Mouse (Mus musculus): Measurements from ENCODE around the gene Smarca2.

The Smarca2 gene

DNA sequence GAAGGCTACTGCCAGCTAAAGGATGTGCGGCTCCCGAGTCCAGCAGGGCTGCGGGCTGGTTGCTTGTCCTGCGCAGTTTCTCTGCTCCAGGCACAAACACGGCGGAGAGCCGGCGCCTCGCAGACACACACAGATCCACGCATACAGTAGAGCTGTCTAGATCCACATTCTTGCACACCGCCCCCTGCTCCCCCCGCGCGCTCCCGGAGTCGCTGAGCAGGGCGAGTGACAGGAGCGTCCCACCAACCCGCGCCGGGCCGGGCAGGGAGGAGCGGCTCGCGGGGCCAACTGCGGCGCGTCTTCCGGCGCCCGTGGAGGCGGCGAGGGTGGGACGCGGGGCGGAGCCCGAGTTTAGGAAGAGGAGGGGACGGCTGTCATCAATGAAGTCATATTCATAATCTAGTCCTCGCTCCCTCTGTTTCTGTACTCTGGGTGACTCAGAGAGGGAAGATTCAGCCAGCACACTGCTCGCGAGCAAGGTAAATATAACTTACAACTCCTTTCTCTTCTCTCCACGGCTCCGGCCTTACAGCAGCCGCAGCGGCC, at the start of gene Smarca2:
TSS of gene Smarca2 (plus strand) at position 296 of the 546 bp plus-strand sequence.
- DNase-seq = peak; percentile 96

- peak; percentile 28 for DNase-seq
Measured at GRCm38 (mm10) chr19:26564850-26565249, 40.0 kb upstream of the Smarca2 start.

DNA sequence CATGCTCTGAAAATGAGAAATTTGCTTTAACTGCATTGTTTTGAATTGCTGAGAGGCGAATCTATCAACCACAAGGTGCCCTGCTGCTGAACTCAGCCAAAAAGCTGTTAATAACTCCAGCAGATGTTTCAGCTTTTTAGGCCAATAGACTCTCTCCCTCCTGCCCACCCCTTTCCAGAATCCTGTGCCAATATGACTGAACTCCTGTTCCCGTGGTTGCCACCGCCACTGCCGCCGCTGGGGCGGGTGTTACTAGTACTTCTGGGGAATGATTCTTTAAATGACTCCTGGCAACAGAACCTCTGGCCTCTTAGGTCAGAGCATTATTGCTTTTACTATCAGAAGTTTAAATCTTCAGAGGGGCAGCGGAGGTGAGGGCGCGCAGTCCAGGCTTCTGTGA, 38.7 kb upstream of the Smarca2 start:
- peak; percentile 54 for DNase-seq

- DNase-seq = no peak
Measured at GRCm38 (mm10) chr19:26568236-26568635, 36.6 kb upstream of the Smarca2 start.

DNA sequence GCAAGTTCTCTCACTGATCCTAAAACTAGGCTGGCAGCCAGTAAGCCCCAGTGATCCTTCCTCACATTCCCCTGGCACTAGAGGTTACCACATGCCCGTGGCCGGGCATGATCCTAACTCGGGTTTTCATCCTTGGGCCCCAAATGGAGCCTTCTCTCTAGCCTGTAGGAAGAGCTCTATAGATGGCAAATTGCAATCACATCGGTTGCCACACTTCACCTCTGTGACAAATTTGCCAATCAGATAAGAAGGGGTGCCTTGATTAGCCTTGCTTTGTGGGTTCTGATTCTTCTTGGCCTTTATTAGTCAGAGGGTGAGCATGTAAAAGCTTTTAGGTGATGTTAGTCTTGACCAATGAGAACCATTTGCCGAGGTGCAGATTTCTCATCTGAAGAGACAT, 35.9 kb upstream of the Smarca2 start:
- no peak for DNase-seq

DNA sequence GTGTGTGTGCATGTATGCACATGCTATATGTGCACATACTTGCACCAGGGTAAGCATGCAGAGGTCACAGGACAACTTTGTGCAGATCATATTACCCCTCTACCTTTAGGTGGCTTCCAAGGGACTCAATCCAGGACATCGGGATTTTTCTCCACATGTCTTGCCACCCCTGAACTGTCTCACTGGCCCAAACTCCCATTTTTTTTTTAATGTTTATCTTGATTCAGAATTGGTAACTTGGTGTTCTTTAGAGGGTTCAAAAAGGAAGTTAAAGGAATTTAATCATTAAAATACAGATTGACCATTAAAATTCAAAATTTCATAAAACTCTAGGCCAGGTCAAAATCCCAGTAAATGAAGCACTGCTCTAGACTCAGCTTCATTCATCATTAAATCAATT, 35.4 kb upstream of the Smarca2 start:
- DNase-seq = no peak

DNA sequence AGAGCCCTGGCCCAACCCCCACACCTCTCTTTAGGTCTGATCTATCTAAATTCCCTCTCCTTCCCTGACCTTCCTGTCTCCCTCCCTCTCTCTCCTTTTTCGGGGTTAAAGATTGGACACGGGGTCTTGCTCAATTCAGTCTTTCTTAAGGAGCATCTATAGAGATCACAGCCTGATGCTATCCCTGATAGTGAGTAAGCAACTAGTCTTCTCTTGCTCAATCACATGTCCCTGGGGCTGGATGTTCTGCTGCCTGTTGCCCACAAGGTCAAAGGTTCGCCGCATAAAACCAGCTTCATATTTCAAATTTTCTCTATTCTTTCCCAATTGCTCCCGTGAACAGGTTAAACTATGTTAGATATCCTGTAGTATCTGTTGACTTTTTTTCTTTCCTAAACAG, 25.2 kb upstream of the Smarca2 start:
- no peak for DNase-seq

DNA sequence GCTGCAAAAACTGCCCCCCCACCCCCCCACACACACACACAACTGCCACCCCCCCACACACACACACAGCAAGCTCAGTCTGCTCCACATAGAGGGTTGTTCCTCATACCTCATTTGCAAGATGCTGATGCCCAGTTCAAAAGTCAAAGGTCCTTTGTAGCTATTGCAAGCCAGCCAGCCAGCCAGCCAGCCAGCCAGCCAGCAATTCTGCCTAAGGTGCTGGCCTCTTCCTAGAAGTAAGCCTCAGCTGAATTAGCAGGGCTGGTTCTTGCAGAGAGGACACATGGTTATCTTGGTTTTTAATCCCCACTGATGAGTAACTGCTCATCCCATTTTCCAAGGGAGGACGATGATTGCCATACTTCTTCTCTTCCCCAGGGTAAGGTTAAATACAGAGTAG, 24.8 kb upstream of the Smarca2 start:
- no peak for DNase-seq

DNA sequence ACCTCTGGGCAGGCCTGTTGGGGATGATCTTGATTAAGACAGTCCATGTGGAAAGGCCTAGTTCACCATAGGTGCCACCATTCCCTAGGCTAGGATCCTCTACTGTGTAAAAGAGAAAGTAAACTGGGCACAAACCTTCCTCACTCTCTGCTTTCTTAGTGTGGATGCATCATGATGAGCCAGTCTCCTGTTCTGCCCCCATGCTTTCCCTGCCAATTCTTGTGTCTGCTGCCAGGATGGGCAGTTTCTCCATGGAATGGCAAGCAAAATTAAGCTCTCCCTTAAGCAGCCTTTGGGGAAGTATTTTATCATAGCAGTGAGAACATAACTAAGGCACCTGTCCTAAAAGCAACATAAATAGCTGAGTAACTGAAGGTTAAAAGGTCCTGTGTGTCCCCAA, 10.2 kb upstream of the Smarca2 start:
- DNase-seq = no peak

GRCm38 (mm10) chr19:26601459-26601858, 3.4 kb upstream of the Smarca2 start:
- DNase-seq = no peak

DNA sequence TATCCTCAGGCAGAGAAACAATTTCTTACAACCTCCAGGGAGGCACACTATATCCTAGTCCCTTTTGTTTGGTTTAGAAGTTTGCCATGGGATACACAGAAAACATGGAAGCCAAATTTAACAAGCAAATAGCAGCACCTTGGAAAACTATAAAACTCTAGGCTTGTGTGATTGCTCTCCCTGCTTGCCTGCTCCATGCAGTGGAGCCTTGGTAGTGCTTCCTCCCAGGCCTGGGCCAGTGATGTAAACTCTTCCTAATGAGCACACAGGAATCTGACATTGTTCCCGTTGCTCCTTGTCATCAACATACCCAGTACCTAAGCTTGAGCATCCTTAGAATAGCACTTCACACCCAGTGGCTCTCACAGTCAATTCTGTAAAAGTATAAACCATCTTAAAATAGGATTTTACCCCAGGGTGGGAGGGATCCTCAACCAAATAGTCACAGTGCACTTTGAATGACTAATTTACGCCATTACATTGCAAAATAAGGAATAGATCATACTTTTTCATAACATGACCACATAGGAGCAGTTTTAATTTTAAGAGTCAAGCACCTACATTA, 1.5 kb upstream of the Smarca2 start:
- DNase-seq = no peak

- DNase-seq = peak; percentile 42
Measured at GRCm38 (mm10) chr19:26603906-26604754, 720 bp upstream of the Smarca2 start.

DNA sequence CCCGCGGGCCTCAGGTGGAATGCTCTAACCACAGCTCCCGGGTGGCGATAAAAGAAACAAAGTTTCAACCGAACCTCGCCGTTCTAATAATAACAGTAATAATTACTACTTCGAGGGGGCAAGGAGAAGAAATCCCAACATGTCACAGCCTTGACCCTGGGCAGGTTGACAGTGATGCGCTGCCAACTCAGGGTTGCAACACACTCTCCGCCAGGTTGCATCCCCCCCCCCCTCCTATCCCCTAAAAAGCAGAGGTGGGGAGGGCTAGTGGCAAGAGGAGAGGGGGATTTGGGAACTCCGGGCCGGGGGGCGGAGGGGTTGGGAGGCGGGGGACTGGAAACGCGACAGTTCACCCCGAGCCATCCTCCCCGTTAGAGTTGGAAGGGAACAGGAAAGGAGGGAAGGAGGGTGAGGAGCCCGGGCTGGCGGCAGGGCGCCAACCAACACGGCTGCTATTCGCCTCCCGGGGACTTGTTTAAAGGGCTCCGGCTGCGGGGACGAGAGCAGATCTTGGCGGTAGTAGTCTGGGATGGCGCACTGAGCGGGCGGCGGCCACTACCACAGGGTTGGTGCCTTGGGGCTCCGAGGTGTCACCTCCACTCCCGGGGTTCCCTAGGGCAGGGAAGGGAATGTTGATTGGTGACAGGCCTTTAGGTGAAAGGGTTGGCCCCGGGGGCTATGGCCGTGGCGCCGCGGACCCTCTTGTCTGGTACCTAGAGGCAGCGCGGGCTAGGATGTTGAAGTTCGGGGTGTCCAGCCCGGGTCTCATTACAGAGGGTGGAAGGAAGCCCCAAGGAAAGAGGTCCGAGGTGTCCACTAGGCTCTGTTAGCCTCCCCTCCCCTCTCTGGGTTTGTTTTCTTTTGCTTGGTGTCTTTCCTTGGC, 829 bp downstream of the Smarca2 start:
- peak; percentile 63 for DNase-seq

- DNase-seq = peak; percentile 68
Measured at GRCm38 (mm10) chr19:26606321-26607155, 1.7 kb downstream of the Smarca2 start.

DNA sequence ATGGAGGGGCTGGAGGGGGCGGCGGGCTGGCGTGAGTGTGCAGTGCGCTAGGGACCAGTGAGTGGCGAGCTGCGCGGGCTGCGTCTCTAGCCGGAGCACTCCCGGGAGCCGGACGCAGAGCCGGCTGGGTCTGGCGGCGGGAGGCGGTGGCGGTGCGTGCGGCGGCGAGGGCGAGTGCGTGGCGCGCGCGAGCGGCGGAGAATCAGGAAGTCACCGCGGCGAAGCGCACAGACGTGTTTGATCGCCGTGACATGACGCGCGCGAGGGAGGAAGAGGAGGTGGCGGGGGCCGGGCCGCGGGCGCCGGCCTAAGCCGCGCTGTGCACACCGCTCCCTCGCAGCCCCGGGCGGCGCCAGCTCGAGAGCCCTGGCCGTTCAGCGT, 2.3 kb downstream of the Smarca2 start:
- DNase-seq = peak; percentile 71

DNA sequence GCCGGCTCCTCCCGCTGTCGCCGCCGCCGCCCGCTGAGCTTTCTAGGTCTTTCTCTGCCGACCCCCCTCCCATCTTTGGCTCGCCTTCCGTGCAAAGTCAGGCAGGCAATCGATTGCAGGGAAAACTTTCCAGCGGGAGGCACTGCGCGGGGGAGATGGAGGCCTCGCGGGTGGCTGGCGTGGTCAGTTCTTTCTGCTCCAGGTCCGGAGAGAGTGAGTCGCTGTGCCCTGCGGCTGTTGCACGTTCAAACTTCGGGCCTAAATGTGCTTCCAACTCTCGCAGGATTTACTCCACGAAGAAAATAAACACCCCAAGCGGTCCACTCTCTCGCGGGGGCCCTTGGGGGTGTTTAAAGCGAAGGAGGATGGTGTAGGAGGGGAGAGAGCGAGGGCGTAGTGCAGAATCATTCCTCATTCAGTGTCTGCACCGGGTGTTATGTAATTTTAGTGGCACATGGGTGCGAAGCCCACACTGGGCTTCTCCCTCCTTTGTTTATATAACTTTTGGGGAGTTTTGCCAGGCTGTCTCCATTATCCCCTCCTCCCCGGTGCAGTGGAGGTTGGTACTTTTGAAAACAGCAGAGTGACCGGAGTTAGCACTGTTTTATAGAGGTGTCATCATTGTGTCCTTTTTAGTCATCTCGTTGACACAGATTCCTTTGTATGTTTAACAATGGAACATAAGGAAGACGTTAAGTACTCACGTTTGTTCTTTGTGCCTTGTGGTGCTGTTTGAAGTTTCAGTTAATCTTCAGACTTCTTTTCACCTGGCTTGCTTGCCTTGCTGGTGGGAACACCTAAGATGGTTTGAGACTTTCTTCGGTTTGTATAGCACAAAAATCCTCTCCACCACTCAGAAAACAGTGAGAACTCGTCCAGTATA, 2.9 kb downstream of the Smarca2 start:
- DNase-seq = peak; percentile 58

GRCm38 (mm10) chr19:26608434-26608812, 3.6 kb downstream of the Smarca2 start:
- DNase-seq = peak; percentile 50

GRCm38 (mm10) chr19:26609637-26610036, 4.8 kb downstream of the Smarca2 start:
- DNase-seq = no peak

GRCm38 (mm10) chr19:26612995-26613394, 8.1 kb downstream of the Smarca2 start:
- DNase-seq = no peak

- DNase-seq = no peak
Measured at GRCm38 (mm10) chr19:26613665-26614064, 8.8 kb downstream of the Smarca2 start.

DNA sequence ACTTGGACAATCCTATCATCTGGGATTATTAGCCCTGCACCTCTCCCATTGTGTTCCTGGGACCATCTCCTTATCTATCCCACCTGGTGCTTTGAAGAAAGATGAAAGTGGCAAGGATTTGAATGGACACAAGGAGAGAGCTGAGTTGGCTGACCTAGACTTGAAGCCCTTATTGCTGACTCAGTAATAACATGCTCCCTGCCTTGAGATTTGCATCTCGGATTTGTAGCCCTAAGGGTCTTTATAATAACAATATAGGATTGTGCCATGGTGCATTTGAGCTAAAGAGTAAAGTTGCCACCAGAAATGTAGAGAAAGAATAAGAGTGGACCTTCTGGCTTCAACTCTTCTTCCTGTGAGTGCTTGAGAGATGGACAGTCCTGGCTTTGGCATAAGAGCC, 11.4 kb downstream of the Smarca2 start:
- no peak for DNase-seq

Measured in embryo, embryonic 11 days (tissue).